Mouse (Mus musculus): ENCODE measurements around the gene Tnni1. TPM values are rescaled to one million over a fixed set of nuclear protein-coding genes. Genes with fewer than 3 reads are reported as not detected.

Tnni1 gene
- polyA plus RNA-seq, 1 experiment from 2014 or later = 4.1 TPM

- Histone ChIP-seq H3K9me3 (ENCODE audit: control insufficient read depth) (no peaks in the 10 kb centered on the region), H3K4me1 (replicated peaks; ENCODE audit: control insufficient read depth, insufficient read depth, low read length) (no peaks in the 10 kb centered on the region), H3K27me3 (replicated peaks; ENCODE audit: control insufficient read depth, insufficient read depth, low read length) (0 out of 2 replicates have a peak, but pooled peaks cover 5% of the 10 kb centered on the region), H3K4me2 (replicated peaks; ENCODE audit: low read depth) (no peak overlapping the region), H3K9ac (ENCODE audit: low read depth, low read length) (no peak overlapping the region), H3K27ac (ENCODE audit: low read depth, low read length) (no peak overlapping the region), H3K4me3 (ENCODE audit: low read depth, low read length) (no peak overlapping the region), H3K36me3 (ENCODE audit: control insufficient read depth, insufficient read depth) (no peaks in the 10 kb centered on the region)
- peak; percentile 98 for TF ChIP-seq CTCF (IDR thresholded peaks at IDR 0.05; ENCODE audit: low read depth)
- ATAC-seq = peak; percentile 34; the same call in 1 of the 2 replicates
- WGBS = 17% methylated on average over 13 of the region's 13 CpGs
Observed at GRCm38 (mm10) chr1:135781220-135781619, 2.0 kb downstream of the Tnni1 start.

- 61% methylated on average over 10 of the region's 10 CpGs for WGBS
- Histone ChIP-seq H3K9ac (ENCODE audit: low read depth, low read length) (no peak overlapping the region), H3K9me3 (ENCODE audit: control insufficient read depth) (no peaks in the 10 kb centered on the region), H3K27ac (ENCODE audit: low read depth, low read length) (no peak overlapping the region), H3K4me2 (replicated peaks; ENCODE audit: low read depth) (no peak overlapping the region), H3K4me3 (ENCODE audit: low read depth, low read length) (no peak overlapping the region), H3K36me3 (ENCODE audit: control insufficient read depth, insufficient read depth) (no peaks in the 10 kb centered on the region), H3K27me3 (replicated peaks; ENCODE audit: control insufficient read depth, insufficient read depth, low read length) (0 out of 2 replicates have a peak, but pooled peaks cover 5% of the 10 kb centered on the region), H3K4me1 (replicated peaks; ENCODE audit: control insufficient read depth, insufficient read depth, low read length) (no peaks in the 10 kb centered on the region)
- ATAC-seq = no peak
- no peak for TF ChIP-seq CTCF (IDR thresholded peaks at IDR 0.05; ENCODE audit: low read depth)
Observed at GRCm38 (mm10) chr1:135782816-135783215, 3.6 kb downstream of the Tnni1 start.

- no peaks in the 10 kb centered on the region for H3K36me3 ChIP-seq (ENCODE audit: control insufficient read depth, insufficient read depth)
- H3K4me1 ChIP-seq (replicated peaks; ENCODE audit: control insufficient read depth, insufficient read depth, low read length) = peaks cover 11% of the 10 kb centered on the region; the same call in 1 of the 2 replicates
- no peak overlapping the region for H3K4me3 ChIP-seq (ENCODE audit: low read depth, low read length)
- no peak overlapping the region for H3K4me2 ChIP-seq (replicated peaks; ENCODE audit: low read depth)
- H3K9ac ChIP-seq (ENCODE audit: low read depth, low read length) = no peak overlapping the region
- no peaks in the 10 kb centered on the region for H3K9me3 ChIP-seq (ENCODE audit: control insufficient read depth)
- no peak for ATAC-seq
- TF ChIP-seq CTCF (IDR thresholded peaks at IDR 0.05; ENCODE audit: low read depth) = peak; percentile 90
- WGBS = 46% methylated on average over 3 of the region's 3 CpGs
- no peaks in the 10 kb centered on the region for H3K27me3 ChIP-seq (replicated peaks; ENCODE audit: control insufficient read depth, insufficient read depth, low read length)
- no peak overlapping the region for H3K27ac ChIP-seq (ENCODE audit: low read depth, low read length)
Observed at GRCm38 (mm10) chr1:135787799-135788198, 8.6 kb downstream of the Tnni1 start.

GRCm38 (mm10) chr1:135788708-135789107 is 9.5 kb downstream of the Tnni1 start:
- H3K36me3 ChIP-seq (ENCODE audit: control insufficient read depth, insufficient read depth) = no peaks in the 10 kb centered on the region
- WGBS = 7% methylated on average over 10 of the region's 10 CpGs
- H3K4me1 ChIP-seq (replicated peaks; ENCODE audit: control insufficient read depth, insufficient read depth, low read length) = peaks cover 17% of the 10 kb centered on the region
- no peaks in the 10 kb centered on the region for H3K27me3 ChIP-seq (replicated peaks; ENCODE audit: control insufficient read depth, insufficient read depth, low read length)
- H3K4me2 ChIP-seq (replicated peaks; ENCODE audit: low read depth) = peak overlapping the region; percentile 27; the same call in 1 of the 2 replicates
- H3K9me3 ChIP-seq (ENCODE audit: control insufficient read depth) = no peaks in the 10 kb centered on the region
- no peak overlapping the region for H3K4me3 ChIP-seq (ENCODE audit: low read depth, low read length)
- ATAC-seq = no peak
- peak; percentile 79 for TF ChIP-seq CTCF (IDR thresholded peaks at IDR 0.05; ENCODE audit: low read depth)
- H3K9ac ChIP-seq (ENCODE audit: low read depth, low read length) = no peak overlapping the region
- no peak overlapping the region for H3K27ac ChIP-seq (ENCODE audit: low read depth, low read length)

- Histone ChIP-seq H3K9ac (ENCODE audit: low read depth, low read length) (no peak overlapping the region), H3K27ac (ENCODE audit: low read depth, low read length) (no peak overlapping the region), H3K36me3 (ENCODE audit: control insufficient read depth, insufficient read depth) (no peaks in the 10 kb centered on the region), H3K4me2 (replicated peaks; ENCODE audit: low read depth) (no peak overlapping the region), H3K4me1 (replicated peaks; ENCODE audit: control insufficient read depth, insufficient read depth, low read length) (peaks cover 21% of the 10 kb centered on the region), H3K27me3 (replicated peaks; ENCODE audit: control insufficient read depth, insufficient read depth, low read length) (no peaks in the 10 kb centered on the region), H3K9me3 (ENCODE audit: control insufficient read depth) (no peaks in the 10 kb centered on the region), H3K4me3 (ENCODE audit: low read depth, low read length) (no peak overlapping the region)
- no peak for ATAC-seq
- 4% methylated on average over 5 of the region's 5 CpGs for WGBS
- TF ChIP-seq CTCF (IDR thresholded peaks at IDR 0.05; ENCODE audit: low read depth) = peak; percentile 95
Observed at GRCm38 (mm10) chr1:135789815-135790214, 10.6 kb downstream of the Tnni1 start.

GRCm38 (mm10) chr1:135792143-135792939 is 13.1 kb downstream of the Tnni1 start:
- no peaks in the 10 kb centered on the region for H3K27me3 ChIP-seq (replicated peaks; ENCODE audit: control insufficient read depth, insufficient read depth, low read length)
- H3K4me3 ChIP-seq (ENCODE audit: low read depth, low read length) = no peak overlapping the region
- no peaks in the 10 kb centered on the region for H3K9me3 ChIP-seq (ENCODE audit: control insufficient read depth)
- 68% methylated on average over 13 of the region's 13 CpGs for WGBS
- peak; percentile 37 for TF ChIP-seq CTCF (IDR thresholded peaks at IDR 0.05; ENCODE audit: low read depth)
- no peak for ATAC-seq
- H3K4me1 ChIP-seq (replicated peaks; ENCODE audit: control insufficient read depth, insufficient read depth, low read length) = peaks cover 32% of the 10 kb centered on the region
- H3K27ac ChIP-seq (ENCODE audit: low read depth, low read length) = no peak overlapping the region; the same call in 1 of the 2 replicates
- H3K4me2 ChIP-seq (replicated peaks; ENCODE audit: low read depth) = peak overlapping the region; percentile 6; the same call in 1 of the 2 replicates
- no peaks in the 10 kb centered on the region for H3K36me3 ChIP-seq (ENCODE audit: control insufficient read depth, insufficient read depth)
- no peak overlapping the region for H3K9ac ChIP-seq (ENCODE audit: low read depth, low read length)

Data from intestine, postnatal 0 days (tissue).